Mouse (Mus musculus): ENCODE data around the gene Rbm48. TPM values are rescaled to one million over a fixed set of nuclear protein-coding genes. Genes with fewer than 3 reads are reported as not detected.

Rbm48 gene
- polyA plus RNA-seq, 1 experiment from 2014 or later = 15.6 TPM

DNA sequence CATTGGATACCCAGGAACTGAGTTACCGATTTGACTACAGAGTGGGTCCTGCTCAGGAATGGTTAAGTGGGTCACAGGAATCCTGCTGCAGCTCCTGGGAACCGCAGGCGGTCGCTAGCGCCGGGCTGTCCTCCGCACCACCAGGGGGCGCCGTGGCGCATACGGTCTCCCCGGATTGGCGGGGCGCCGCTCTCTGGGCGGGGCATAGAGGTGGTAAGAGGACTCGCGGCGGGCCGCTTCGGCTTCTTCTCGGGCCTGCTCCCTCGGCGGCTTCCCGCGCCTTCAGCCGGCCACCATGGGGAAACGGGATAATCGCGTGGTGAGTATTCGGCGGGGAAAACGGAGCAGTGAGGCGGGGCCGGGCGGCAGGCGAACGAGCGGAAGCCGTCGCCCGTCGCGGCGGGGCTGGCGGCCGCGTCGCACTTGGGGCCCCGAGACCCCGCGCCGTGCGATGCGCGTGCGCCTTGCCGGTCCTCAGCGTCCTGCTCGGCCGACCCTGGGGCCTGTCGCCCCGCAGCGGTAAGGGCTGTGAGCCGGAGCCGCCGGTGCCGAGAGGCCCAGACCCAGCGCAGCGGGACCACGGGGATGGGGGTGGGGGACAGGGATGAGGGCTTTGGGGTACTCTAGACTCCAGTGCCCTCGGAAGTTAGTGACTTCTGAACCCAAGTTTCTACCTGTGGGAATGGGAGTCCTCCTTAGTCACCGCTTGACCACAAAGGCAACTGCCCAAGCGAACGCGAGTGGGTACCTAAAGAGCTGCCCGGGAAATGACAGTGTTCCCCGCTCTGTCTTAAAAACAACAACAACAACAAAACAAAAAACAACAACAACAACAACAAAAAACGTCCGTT lies 52.5 kb downstream of the Rbm48 start, which contains the start of gene Fam133b:
TSS of gene Fam133b (plus strand) at position 205 of the 851 bp plus-strand sequence.
- Histone ChIP-seq H3K9me3 (no peaks in the 10 kb centered on the region), H3K4me2 (replicated peaks) (peak within 1 kb of the TSS; percentile 72), H3K36me3 (peaks cover 4% of the 10 kb centered on the region; the same call in 1 of the 2 replicates), H3K4me3 (peak within 1 kb of the TSS; percentile 90), H3K27ac (replicated peaks) (peak within 1 kb of the TSS; percentile 92), H3K4me1 (peaks cover 13% of the 10 kb centered on the region), H3K9ac (replicated peaks) (peak within 1 kb of the TSS; percentile 87), H3K27me3 (no peaks in the 10 kb centered on the region)
- WGBS = under 1% methylated on average over 68 of the region's 80 CpGs
- ATAC-seq (ENCODE audit: low FRiP score, low read depth) = peak; percentile 97

DNA sequence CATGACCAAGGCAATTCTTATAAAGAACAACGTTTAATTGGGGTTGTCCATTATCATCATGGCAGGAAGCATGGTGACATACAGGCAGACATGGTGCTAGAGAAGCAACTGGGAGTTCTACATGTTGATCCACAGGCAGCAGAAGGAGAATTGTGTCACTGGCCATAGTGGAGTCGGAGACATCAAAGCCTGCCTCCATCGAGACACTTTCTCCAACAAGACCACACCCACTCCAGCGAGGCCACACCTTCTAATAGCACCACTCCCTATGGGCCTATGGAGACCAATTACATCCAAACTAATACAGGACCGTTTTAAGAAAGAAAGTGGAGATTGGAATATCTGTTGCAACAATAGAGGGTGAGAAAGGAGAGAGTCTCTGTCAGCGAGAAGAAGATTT lies 54.5 kb downstream of the Rbm48 start:
- Histone ChIP-seq H3K27ac (replicated peaks) (no peak overlapping the region), H3K36me3 (peaks cover 2% of the 10 kb centered on the region; the same call in 1 of the 2 replicates), H3K4me1 (peaks cover 13% of the 10 kb centered on the region), H3K27me3 (no peaks in the 10 kb centered on the region), H3K9me3 (no peaks in the 10 kb centered on the region), H3K9ac (replicated peaks) (no peak overlapping the region), H3K4me2 (replicated peaks) (no peak overlapping the region), H3K4me3 (no peak overlapping the region)
- WGBS = 85% methylated on average over 6 of the region's 6 CpGs
- no peak for ATAC-seq (ENCODE audit: low FRiP score, low read depth)

DNA sequence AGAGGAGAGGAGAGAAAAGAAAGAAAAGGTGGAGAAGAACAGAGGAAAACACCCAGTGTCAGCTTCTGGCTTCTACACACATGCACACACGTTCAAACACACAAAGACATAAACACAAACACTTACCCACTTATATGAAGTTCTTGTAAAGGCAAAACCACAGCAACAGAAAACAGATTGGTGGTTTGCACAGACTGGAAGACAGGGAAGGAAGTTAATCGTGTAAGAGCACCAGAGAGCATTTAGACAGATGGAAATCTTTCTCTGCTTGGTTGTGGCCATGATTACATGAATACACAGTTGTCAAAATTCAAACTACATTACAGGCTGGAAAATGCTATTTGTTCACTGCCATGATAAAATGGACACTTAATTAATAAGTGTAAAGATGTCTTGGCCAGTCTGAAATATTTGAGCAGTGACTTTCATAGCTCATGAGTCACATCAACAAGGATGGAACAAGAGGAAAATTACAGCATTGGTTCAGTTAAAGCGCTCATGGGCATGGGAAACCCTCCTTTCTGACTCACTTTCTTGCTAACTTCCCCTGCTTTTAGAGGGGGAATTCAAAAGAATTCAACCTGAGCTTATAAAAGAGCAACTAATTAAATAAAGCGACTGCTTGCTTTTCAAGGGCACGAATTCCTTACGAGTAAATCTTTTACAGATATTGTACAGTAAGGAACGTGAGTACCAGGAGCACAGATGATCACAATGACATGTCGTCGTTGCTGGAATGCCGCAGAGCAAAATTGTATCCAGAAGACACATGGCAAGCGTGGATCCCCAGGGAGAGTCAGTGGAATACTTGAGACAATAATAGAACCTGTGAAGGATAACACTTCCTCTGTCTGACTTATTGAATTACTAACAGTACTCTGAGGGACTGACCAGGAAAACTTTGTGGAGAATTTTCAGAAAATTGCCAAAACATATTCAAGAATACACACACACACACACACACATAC lies 57.6 kb downstream of the Rbm48 start:
- Histone ChIP-seq H3K36me3 (no peaks in the 10 kb centered on the region), H3K9ac (replicated peaks) (no peak overlapping the region), H3K4me2 (replicated peaks) (no peak overlapping the region), H3K27me3 (no peaks in the 10 kb centered on the region), H3K4me1 (no peaks in the 10 kb centered on the region), H3K9me3 (no peaks in the 10 kb centered on the region), H3K27ac (replicated peaks) (no peak overlapping the region), H3K4me3 (no peak overlapping the region)
- 75% methylated on average over 11 of the region's 11 CpGs for WGBS
- ATAC-seq (ENCODE audit: low FRiP score, low read depth) = no peak

DNA sequence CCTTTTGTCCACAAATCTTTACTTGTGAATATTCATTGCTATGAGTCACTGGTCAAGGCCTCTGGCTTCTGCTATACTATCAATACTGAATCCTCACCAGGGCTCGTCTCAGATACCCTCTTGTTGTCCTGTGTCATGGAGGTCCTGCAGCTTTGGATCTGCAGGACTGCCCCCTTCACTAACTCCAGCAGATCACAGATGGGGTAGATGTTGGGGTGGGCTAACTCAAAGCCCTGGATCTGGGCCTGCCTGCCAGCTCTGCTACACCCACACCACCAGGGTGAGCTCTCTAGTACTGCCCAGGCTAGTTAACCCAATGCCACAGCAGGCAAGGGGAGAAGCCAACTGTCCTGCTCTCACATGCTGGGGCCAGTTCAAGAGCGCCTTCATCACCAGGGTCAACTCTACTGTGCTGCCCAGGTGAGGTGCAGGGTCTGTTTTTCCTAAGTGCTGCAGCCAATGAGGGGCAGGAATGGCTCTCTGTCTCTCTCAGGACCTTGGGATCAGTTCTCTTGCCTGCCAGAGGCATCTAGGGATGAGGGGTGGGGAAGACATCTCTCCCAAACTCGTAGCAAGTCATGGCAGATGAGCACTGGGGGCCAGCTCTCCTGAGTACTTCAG lies 59.7 kb downstream of the Rbm48 start:
- 69% methylated on average over 3 of the region's 3 CpGs for WGBS

More for the DNA sequence above, 59.7 kb downstream of the Rbm48 start:
- Histone ChIP-seq H3K4me1 (no peaks in the 10 kb centered on the region), H3K4me2 (replicated peaks) (no peak overlapping the region), H3K9ac (replicated peaks) (no peak overlapping the region), H3K36me3 (no peaks in the 10 kb centered on the region), H3K27ac (replicated peaks) (no peak overlapping the region), H3K9me3 (no peaks in the 10 kb centered on the region), H3K4me3 (no peak overlapping the region), H3K27me3 (no peaks in the 10 kb centered on the region)
- ATAC-seq (ENCODE audit: low FRiP score, low read depth) = no peak

Other genes with a start within 250 kb of the Rbm48 start
- 36.4 and 39.4 TPM in 2 replicates for gene Fam133b, start 52.8 kb downstream of the Rbm48 start, polyA plus RNA-seq (2016; fragmentation: Nextera tagmentation; extraction: Ambion mirVana)
- gene 1700109H08Rik, start 25.0 kb downstream of the Rbm48 start, polyA plus RNA-seq (2016; fragmentation: Nextera tagmentation; extraction: Ambion mirVana) = 4.3 and 4.9 TPM in 2 replicates
- 21.0 and 24.8 TPM in 2 replicates for gene Pex1, start 519 bp downstream of the Rbm48 start, polyA plus RNA-seq (2016; fragmentation: Nextera tagmentation; extraction: Ambion mirVana)
- gene Tmbim7, start 54.6 kb upstream of the Rbm48 start, polyA plus RNA-seq (2016; fragmentation: Nextera tagmentation; extraction: Ambion mirVana) = 0.14 TPM in 1 of 2 replicates, not detected in the other
- 76.6 and 86.4 TPM in 2 replicates for gene Gatad1, start 60.6 kb upstream of the Rbm48 start, polyA plus RNA-seq (2016; fragmentation: Nextera tagmentation; extraction: Ambion mirVana)
- 22.6 and 23.3 TPM in 2 replicates for gene Ankib1, start 206.3 kb upstream of the Rbm48 start, polyA plus RNA-seq (2016; fragmentation: Nextera tagmentation; extraction: Ambion mirVana)
- gene Krit1, start 206.6 kb upstream of the Rbm48 start, polyA plus RNA-seq (2016; fragmentation: Nextera tagmentation; extraction: Ambion mirVana) = 81.6 and 83.9 TPM in 2 replicates
- gene Lrrd1, start 248.6 kb upstream of the Rbm48 start, polyA plus RNA-seq (2016; fragmentation: Nextera tagmentation; extraction: Ambion mirVana) = 0.14 TPM in 1 of 2 replicates, not detected in the other

Data from midbrain, embryonic 12.5 days (tissue).